Mouse (Mus musculus) stomach, embryonic 14.5 days (tissue): ENCODE results near the gene Pigg. TPM values are rescaled to one million over a fixed set of nuclear protein-coding genes. Genes with fewer than 3 reads are reported as not detected.
A peak's percentile ranks its signal among the peaks of the same experiment; 100 is the strongest.

Source experiments
- ATAC-seq: fragments of 200-750 bp; cut with Nextera tagmentation; 2 replicates; pipeline ENCODE4 v1.8.0; 2017; ENCODE audit warnings: low read depth, moderate TSS enrichment; ENCODE audit not compliant: insufficient number of reproducible peaks, insufficient read depth, low FRiP score
- H3K27ac ChIP-seq: fragments of 300-500 bp; sonication (generic); 2 replicates; pipeline ENCODE4 v1.5.1; 2014; ENCODE audit warnings: mild to moderate bottlenecking, low read length, moderate library complexity, mixed read lengths
- H3K27me3 ChIP-seq: fragments of 300-500 bp; sonication (generic); 2 replicates; pipeline ENCODE4 v1.6.1; 2014; ENCODE audit warnings: low read length, control low read depth, mixed read lengths; ENCODE audit not compliant: control insufficient read depth, insufficient read depth
- H3K36me3 ChIP-seq: fragments of 300-500 bp; sonication (generic); 2 replicates; pipeline ENCODE4 v1.6.1; 2014; ENCODE audit warnings: mild to moderate bottlenecking, control low read depth, low read length, moderate library complexity, mixed read lengths; ENCODE audit not compliant: control insufficient read depth, insufficient read depth
- H3K4me1 ChIP-seq: fragments of 300-500 bp; sonication (generic); 2 replicates; pipeline ENCODE4 v1.6.1; 2014; ENCODE audit warnings: low read length, control low read depth, mixed read lengths; ENCODE audit not compliant: control insufficient read depth, insufficient read depth
- H3K4me2 ChIP-seq: fragments of 300-500 bp; sonication (generic); replicated peaks from 2 replicates; pipeline ENCODE4 v1.6.1; 2014; ENCODE audit warnings: low read depth, low read length, control low read depth
- H3K4me3 ChIP-seq: fragments of 300-500 bp; sonication (generic); 2 replicates; pipeline ENCODE4 v1.5.1; 2014; ENCODE audit warnings: low read depth, low read length, control low read depth
- H3K9ac ChIP-seq: fragments of 300-500 bp; sonication (generic); replicated peaks from 2 replicates; pipeline ENCODE4 v1.6.1; 2014; ENCODE audit warnings: low read depth, mild to moderate bottlenecking, control low read depth, low read length, moderate library complexity, mixed read lengths
- H3K9me3 ChIP-seq: fragments of 300-500 bp; sonication (generic); 2 replicates; pipeline ENCODE4 v1.6.1; 2016; ENCODE audit warnings: low read depth, low read length, control low read depth; ENCODE audit not compliant: control insufficient read depth
- WGBS: fragments of 180-500 bp; shearing (Covaris S2); extraction: QIAGEN DNeasy Blood & Tissue Kit; methylation state at CpG from one replicate; pipeline ENCODE4 v1.1.7; 2014; 5-methylcytosine and 5-hydroxymethylcytosine counted together
- polyA plus RNA-seq: library from polyadenylated mRNA; unstranded; fragments of >200 nt; fragmentation: Nextera tagmentation; extraction: Ambion mirVana; gene quantifications from 2 replicates; pipeline ENCODE4 v1.2.1, GENCODE M21; 2014

Gene Pigg
- polyA plus RNA-seq, 1 experiment from 2014 or later: 3.8 TPM

DNA sequence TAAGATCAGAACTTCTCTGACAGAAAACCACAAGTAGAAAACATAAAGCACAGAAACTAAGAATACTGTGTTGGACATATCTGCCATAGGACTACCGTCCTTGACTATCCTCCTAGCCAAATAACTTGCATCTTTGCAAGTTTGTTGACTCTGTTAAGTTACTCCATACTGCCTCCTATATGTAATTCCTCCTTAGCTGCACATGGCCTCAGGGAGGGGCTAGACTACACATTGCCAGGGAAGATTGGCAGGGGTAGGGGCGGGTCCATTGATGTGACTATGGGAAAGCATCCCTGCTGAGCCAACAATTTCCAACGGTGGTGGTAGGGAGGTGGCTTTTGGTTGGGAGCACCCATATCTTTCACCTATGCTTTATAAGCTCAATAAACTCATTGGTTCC lies 49.9 kb downstream of the Pigg start:
- peaks cover 30% of the 10 kb centered on the region for H3K27me3 ChIP-seq
- no peak for ATAC-seq

DNA sequence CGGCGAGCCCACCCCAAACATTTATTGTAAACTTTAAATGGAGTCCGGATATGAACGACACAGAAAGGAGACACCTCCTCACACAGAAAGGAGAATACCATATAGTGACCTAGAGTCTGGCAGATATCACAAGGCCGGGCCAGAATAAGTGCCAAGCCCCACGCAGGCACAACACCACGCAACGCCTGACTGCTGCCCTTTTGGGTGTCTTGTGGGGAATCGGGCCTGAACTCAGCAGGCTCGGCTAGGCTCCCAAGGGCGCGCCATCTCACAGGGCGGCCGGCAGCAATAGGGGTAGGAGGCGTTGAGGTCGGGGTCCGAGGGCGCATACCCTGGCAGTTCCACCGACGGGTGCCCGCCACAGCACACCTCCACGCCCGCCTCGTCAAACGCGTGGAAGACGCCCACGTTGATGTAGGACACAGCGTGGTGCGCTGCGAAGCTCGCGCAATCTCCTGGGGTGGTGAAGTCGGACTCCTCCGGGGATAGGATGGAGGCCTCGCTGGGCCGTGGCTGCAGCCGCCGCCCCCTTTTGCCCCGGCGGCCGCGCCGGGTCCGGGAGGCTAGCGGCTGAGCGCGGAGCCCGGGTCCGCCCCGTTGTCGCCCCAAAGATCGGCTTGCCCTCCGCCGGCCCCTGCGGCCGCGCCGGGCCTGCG lies 54.0 kb downstream of the Pigg start:
- ATAC-seq: peak; percentile 29; the same call in 1 of the 2 replicates
- Histone ChIP-seq H3K4me1 (peaks cover 17% of the 10 kb centered on the region; the same call in 1 of the 2 replicates), H3K4me2 (peak overlapping the region; percentile 96), H3K27me3 (peaks cover 63% of the 10 kb centered on the region), H3K36me3 (no peaks in the 10 kb centered on the region), H3K27ac (no peak overlapping the region), H3K9ac (no peak overlapping the region; the same call in 1 of the 2 replicates), H3K9me3 (no peaks in the 10 kb centered on the region), H3K4me3 (peak overlapping the region; percentile 54)
- 3% methylated on average over 53 of the region's 60 CpGs for WGBS

More for the DNA sequence above, 49.9 kb downstream of the Pigg start:
- no peaks in the 10 kb centered on the region for H3K9me3 ChIP-seq
- no peak overlapping the region for H3K9ac ChIP-seq
- no peak overlapping the region for H3K27ac ChIP-seq
- no peak overlapping the region for H3K4me2 ChIP-seq
- H3K4me3 ChIP-seq: no peak overlapping the region
- H3K36me3 ChIP-seq: no peaks in the 10 kb centered on the region
- H3K4me1 ChIP-seq: peaks cover 7% of the 10 kb centered on the region; the same call in 1 of the 2 replicates
- 27% methylated on average over 3 of the region's 3 CpGs for WGBS

DNA sequence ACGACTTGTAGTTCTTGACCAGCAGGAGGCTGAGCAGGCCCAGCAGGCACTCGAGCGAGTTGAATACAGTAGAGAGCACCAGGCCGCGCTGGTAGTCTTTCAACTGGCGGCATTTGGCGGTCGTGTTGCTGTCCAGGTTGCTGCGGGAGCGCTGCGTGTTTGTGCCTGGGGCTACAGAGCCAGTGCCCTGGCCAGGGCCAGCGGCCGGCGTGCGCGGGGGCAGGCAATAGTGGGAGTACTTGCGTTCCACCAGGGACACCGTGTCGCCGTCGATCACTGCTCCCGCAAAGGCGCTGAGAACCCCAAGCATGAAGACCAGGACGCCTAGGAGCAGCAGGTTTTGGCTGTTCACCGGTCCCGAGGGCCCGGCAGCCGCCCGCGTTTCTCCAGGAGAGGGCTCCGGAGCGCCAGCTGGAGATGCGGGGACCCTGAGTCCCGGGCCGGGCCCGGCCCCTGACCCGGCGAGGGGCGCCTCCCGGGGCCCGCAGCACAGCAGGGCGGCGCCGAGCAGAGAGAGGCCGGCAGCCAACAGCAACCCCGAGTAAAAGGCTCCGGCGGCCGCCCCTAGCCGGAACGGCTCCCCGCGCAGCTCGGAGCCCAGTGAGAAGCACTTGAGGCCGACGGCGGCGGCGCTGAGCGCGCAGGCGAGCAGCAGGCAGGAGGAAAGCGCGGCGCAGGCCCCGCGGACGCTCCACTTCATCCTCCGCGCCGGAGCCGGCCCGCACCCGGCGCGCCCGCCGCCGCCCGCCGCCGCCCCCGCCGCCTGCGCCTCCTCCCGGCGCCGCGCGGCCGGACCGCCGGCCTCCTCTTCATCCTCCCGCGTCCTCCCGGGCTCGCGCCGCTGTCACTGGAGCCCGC lies 54.8 kb downstream of the Pigg start:
- H3K4me2 ChIP-seq: peak overlapping the region; percentile 96
- WGBS: under 1% methylated on average over 46 of the region's 100 CpGs

DNA sequence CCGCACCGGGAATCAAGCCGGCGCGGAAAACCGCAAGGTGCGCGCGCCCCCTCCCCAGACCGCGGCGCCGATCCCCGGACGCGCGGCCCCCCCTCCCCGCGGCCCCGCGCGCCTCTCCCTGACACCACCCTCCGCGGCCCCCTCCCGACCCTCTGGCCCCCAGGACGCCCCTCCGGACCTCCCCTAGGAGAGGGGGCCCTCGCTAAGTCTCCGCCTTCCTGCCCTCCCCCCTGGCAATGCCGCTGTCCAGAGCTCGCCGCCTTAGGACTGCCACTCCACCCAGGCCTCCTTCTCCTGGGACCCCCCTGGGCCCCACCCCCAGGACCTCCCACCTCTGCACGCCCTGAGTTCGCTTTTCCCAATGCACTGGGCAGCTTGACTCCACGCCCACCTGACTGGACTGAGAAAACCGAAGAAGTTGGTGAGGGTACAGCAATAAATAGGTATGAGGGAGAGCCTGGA lies 55.5 kb downstream of the Pigg start, which contains the start of gene Gm42517:
Gene Gm42517, minus strand, starts transcription at position 52 of the 462 bp plus-strand sequence.
- Histone ChIP-seq H3K4me2 (peak within 1 kb of the TSS; percentile 96), H3K27me3 (peaks cover 70% of the 10 kb centered on the region), H3K27ac (no peak within 1 kb of the TSS), H3K9me3 (no peaks in the 10 kb centered on the region), H3K9ac (peak within 1 kb of the TSS; percentile 38; the same call in 1 of the 2 replicates), H3K4me3 (peak within 1 kb of the TSS; percentile 54), H3K36me3 (no peaks in the 10 kb centered on the region), H3K4me1 (peaks cover 17% of the 10 kb centered on the region; the same call in 1 of the 2 replicates)
- under 1% methylated on average over 21 of the region's 36 CpGs for WGBS
- ATAC-seq: peak; percentile 34; the same call in 1 of the 2 replicates

More for the DNA sequence above, 54.8 kb downstream of the Pigg start:
- Histone ChIP-seq H3K36me3 (no peaks in the 10 kb centered on the region), H3K27me3 (peaks cover 68% of the 10 kb centered on the region), H3K4me3 (peak overlapping the region; percentile 54), H3K4me1 (peaks cover 17% of the 10 kb centered on the region; the same call in 1 of the 2 replicates), H3K9me3 (no peaks in the 10 kb centered on the region), H3K27ac (no peak overlapping the region), H3K9ac (peak overlapping the region; percentile 38; the same call in 1 of the 2 replicates)
- no peak for ATAC-seq

DNA sequence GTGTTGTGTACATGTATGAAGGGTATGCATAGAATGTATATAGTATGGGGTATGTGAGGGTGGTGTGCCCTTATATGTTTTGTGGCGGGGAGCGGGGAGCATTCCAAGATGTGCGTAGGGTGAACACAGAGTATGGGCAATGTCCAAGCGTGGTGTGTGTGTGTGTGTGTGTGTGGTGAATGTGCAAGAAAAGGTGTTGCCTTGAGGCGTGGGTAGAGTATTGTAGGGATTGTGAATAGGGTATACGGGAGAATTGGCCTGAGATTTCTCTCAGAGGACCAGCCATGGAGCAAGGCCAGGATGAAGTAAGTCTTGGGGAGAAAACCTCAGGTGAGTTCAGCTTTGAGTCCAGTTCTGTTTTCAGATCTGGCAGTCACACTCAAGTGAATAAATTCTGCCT lies 56.0 kb downstream of the Pigg start:
- Histone ChIP-seq H3K4me3 (peak overlapping the region; percentile 35), H3K4me1 (peaks cover 17% of the 10 kb centered on the region; the same call in 1 of the 2 replicates), H3K9me3 (no peaks in the 10 kb centered on the region), H3K27ac (no peak overlapping the region), H3K9ac (no peak overlapping the region), H3K27me3 (peaks cover 67% of the 10 kb centered on the region), H3K4me2 (peak overlapping the region; percentile 59; the same call in 1 of the 2 replicates), H3K36me3 (no peaks in the 10 kb centered on the region)
- ATAC-seq: no peak
- WGBS: 8% methylated on average over 6 of the region's 6 CpGs

DNA sequence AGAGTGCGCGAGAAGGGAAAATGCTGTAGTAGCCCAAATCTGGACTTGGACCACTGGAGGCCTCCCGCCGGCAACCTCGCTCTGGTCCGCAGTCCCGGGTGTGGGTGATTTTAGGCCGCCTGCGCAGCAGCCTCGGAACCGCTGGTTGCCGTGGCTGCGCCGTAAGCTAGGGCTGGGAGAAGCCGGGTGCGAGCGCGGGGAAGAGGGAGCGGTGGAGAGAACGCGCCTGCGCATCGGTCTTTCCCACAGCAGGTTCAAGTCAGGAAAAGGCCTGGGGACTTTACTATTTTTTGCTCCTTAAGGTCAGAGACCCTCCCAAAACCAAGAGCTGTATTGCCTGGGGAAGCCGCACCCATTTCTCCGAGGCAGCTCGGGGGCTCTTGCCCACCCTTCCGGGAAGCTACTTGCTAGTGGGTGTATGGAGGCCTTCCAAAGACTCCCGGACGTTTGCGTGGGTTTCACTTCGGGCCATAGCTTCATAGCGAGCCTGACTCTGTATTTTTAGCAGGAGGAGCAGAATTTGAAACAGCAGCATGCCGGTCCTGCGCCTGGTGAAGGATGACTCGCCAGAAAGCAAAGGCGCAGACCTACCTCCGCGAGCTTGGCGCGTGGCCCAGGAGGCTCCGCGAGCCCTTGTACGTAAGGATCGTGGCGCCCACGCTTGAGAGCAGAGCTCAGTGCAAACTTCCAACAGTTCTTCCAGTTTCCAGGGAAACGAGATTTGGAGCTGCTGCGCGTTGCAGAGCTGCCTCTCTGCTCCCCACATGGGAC lies 56.6 kb downstream of the Pigg start:
- Histone ChIP-seq H3K9ac (no peak overlapping the region), H3K27me3 (peaks cover 67% of the 10 kb centered on the region), H3K4me3 (peak overlapping the region; percentile 35), H3K4me2 (peak overlapping the region; percentile 59), H3K27ac (no peak overlapping the region), H3K36me3 (no peaks in the 10 kb centered on the region), H3K4me1 (peaks cover 17% of the 10 kb centered on the region; the same call in 1 of the 2 replicates), H3K9me3 (no peaks in the 10 kb centered on the region)
- peak; percentile 21; the same call in 1 of the 2 replicates for ATAC-seq
- under 1% methylated on average over 48 of the region's 49 CpGs for WGBS

DNA sequence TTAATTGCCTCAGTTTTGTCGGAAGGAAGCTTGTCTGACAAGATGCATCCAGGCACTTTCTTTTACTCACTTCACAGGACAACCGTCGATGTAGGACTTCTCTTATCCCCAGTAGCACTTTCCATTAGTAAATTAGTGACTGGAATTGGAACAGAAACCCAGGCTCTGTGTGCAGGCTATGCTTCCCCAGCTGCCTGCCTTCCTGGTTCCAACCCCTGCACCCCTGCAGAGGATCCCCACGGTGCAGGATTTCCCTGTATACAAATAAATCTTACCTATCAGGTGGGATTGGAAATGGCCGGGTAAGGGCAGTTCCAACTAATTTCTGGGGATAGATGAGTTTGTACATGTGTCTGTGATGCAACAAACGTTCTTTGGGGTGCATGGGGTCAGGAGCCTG lies 57.6 kb downstream of the Pigg start:
- no peak overlapping the region for H3K4me3 ChIP-seq
- WGBS: 3% methylated on average over 6 of the region's 6 CpGs
- no peak overlapping the region for H3K27ac ChIP-seq
- peaks cover 62% of the 10 kb centered on the region for H3K27me3 ChIP-seq
- no peak for ATAC-seq
- peaks cover 17% of the 10 kb centered on the region; the same call in 1 of the 2 replicates for H3K4me1 ChIP-seq
- no peaks in the 10 kb centered on the region for H3K36me3 ChIP-seq
- no peak overlapping the region for H3K9ac ChIP-seq
- no peak overlapping the region for H3K4me2 ChIP-seq
- H3K9me3 ChIP-seq: no peaks in the 10 kb centered on the region
